Mouse (Mus musculus) neural tube, embryonic 11.5 days (tissue): ENCODE results near the gene Prkcz. TPM values are rescaled to one million over a fixed set of nuclear protein-coding genes. Genes with fewer than 3 reads are reported as not detected.
A peak's percentile ranks its signal among the peaks of the same experiment; 100 is the strongest.
"Not testable (repeated sequence)": the region's sequence is repeated elsewhere in the genome, so short reads cannot be mapped to it uniquely, and the experiment has no call there.

Source experiments
- ATAC-seq: fragments of 200-750 bp; cut with Nextera tagmentation; 2 replicates; pipeline ENCODE4 v1.8.0; 2017; ENCODE audit warnings: moderate number of reproducible peaks, mild to moderate bottlenecking, moderate TSS enrichment, moderate library complexity; ENCODE audit not compliant: insufficient read depth, low FRiP score, low TSS enrichment
- DNase-seq: peaks from one replicate; pipeline ENCODE4 v3.0.0-alpha.2; 2015; ENCODE audit warnings: low spot score
- H3K27ac ChIP-seq: fragments of 300-500 bp; sonication (generic); 2 replicates; pipeline ENCODE4 v1.5.1; 2014; ENCODE audit warnings: low read depth, mild to moderate bottlenecking, low read length
- H3K27me3 ChIP-seq: fragments of 300-500 bp; sonication (generic); 2 replicates; pipeline ENCODE4 v1.6.1; 2014; ENCODE audit warnings: mild to moderate bottlenecking, low read length, mixed read lengths; ENCODE audit not compliant: control insufficient read depth, insufficient read depth
- H3K36me3 ChIP-seq: fragments of 300-500 bp; sonication (generic); 2 replicates; pipeline ENCODE4 v1.6.1; 2014; ENCODE audit warnings: mild to moderate bottlenecking, low read length, moderate library complexity, mixed read lengths; ENCODE audit not compliant: control insufficient read depth, insufficient read depth
- H3K4me1 ChIP-seq: fragments of 300-500 bp; sonication (generic); 2 replicates; pipeline ENCODE4 v1.6.1; 2014; ENCODE audit warnings: low read length, mixed read lengths; ENCODE audit not compliant: control insufficient read depth, insufficient read depth
- H3K4me2 ChIP-seq: fragments of 300-500 bp; sonication (generic); 2 replicates; pipeline ENCODE4 v1.6.1; 2014; ENCODE audit warnings: low read depth, mild to moderate bottlenecking, moderate library complexity
- H3K4me3 ChIP-seq: fragments of 300-500 bp; sonication (generic); 2 replicates; pipeline ENCODE4 v1.5.1; 2014; ENCODE audit warnings: low read depth, low read length
- H3K9ac ChIP-seq: fragments of 300-500 bp; sonication (generic); 2 replicates; pipeline ENCODE4 v1.6.1; 2014; ENCODE audit warnings: mild to moderate bottlenecking, low read length
- H3K9me3 ChIP-seq: fragments of 300-500 bp; sonication (generic); 2 replicates; pipeline ENCODE4 v1.6.1; 2016; ENCODE audit warnings: low read length; ENCODE audit not compliant: control insufficient read depth
- WGBS: fragments of 180-500 bp; shearing (Covaris S2); extraction: QIAGEN DNeasy Blood & Tissue Kit; methylation state at CpG from one replicate; pipeline ENCODE4 v1.1.7; 2014; 5-methylcytosine and 5-hydroxymethylcytosine counted together
- polyA plus RNA-seq: library from polyadenylated mRNA; unstranded; fragments of >200 nt; fragmentation: Nextera tagmentation; extraction: Ambion mirVana; gene quantifications from 2 replicates; pipeline ENCODE4 v1.2.1, GENCODE M21; 2014

Gene Prkcz
- polyA plus RNA-seq, 1 experiment from 2014 or later = 22.7 TPM

DNA sequence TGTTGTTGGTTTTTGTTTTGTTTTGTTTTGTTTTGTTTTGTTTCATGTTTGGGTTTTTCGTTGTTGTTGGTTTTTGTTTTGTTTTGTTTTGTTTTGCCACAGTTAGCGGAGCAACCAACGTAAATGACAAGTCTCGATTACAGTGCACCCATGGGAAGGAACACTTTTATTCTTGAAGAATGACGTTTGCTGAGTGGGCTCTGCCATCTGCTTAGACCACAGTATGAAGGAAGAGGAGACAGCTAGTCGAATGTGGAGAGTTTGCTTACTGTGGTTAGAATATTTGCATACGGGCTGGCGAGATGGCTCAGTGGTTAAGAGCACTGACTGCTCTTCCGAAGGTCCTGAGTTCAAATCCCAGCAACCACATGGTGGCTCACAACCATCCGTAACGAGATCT lies 32.8 kb downstream of the Prkcz start:
- not testable (repeated sequence) for H3K9me3 ChIP-seq, H3K27ac ChIP-seq, H3K4me3 ChIP-seq, H3K27me3 ChIP-seq, H3K36me3 ChIP-seq, H3K4me2 ChIP-seq, H3K4me1 ChIP-seq, ATAC-seq, H3K9ac ChIP-seq, DNase-seq
- WGBS = 91% methylated on average over 11 of the region's 11 CpGs

GRCm38 (mm10) chr4:155325773-155326172 lies 35.4 kb downstream of the Prkcz start:
- ATAC-seq = no peak
- Histone ChIP-seq H3K9me3 (no peaks in the 10 kb centered on the region), H3K27me3 (no peaks in the 10 kb centered on the region), H3K36me3 (no peaks in the 10 kb centered on the region), H3K9ac (no peak overlapping the region), H3K4me1 (0 out of 2 replicates have a peak, but pooled peaks cover 3% of the 10 kb centered on the region), H3K4me2 (no peak overlapping the region), H3K4me3 (no peak overlapping the region), H3K27ac (no peak overlapping the region)
- DNase-seq = no peak
- 70% methylated on average over 5 of the region's 5 CpGs for WGBS

DNA sequence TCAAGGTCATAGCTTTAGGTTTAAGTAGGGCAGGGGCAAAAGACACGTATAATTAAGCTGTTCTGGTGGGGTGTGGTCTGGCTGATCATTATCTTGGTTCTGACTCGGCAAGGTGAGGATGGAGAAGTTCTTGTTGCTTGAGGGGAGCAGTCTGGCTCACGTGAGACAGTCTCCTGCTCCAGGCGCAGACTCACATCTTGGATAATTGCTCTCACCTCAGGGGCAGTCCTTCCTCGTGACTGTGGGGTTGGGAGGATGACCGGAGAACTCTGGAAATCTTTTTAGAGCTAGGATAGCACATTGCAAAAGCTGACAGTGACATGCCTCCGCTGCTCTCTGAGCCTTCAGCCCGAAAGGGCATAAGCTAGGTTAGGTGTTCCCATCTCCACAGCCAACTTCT lies 36.6 kb downstream of the Prkcz start:
- Histone ChIP-seq H3K4me1 (0 out of 2 replicates have a peak, but pooled peaks cover 4% of the 10 kb centered on the region), H3K9me3 (no peaks in the 10 kb centered on the region), H3K4me3 (no peak overlapping the region), H3K4me2 (no peak overlapping the region), H3K9ac (no peak overlapping the region), H3K27me3 (no peaks in the 10 kb centered on the region), H3K36me3 (no peaks in the 10 kb centered on the region), H3K27ac (no peak overlapping the region)
- no peak for ATAC-seq
- DNase-seq = no peak
- WGBS = 73% methylated on average over 8 of the region's 8 CpGs

DNA sequence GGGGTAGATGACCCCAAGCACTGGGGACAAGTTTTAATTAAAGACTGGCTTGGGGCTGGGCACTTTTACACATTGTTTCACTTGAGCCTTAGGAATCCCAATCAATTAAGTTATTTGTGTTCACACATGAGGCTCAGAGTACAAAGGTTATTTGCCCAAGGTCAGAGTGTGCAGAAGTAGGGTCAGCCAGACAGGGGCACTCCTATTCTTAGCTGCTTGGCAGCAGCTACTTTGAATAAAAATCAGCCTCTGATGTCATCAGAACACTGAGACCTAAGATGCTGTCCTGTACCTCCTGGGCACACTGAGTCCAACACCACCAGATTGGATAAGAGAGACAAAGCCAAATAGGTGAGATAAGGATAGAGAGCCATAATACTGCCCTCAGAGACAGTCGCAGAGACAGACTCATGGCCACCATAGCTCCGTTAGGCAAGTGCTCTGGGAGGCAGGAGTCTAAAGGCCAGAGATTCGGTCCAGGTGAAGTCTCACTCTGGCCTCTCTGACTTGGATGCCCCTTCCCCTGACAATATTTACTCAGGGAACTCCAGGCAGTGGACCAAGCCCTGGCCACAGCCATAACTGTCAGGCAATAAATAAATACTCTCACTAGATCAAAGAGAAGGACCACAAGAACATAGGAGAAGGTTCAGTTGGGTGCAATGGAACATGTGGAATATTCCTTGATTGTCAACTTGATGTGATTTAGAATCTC lies 37.9 kb downstream of the Prkcz start:
- no peak overlapping the region for H3K9ac ChIP-seq
- no peaks in the 10 kb centered on the region for H3K27me3 ChIP-seq

GRCm38 (mm10) chr4:155320281-155321244 lies 40.6 kb downstream of the Prkcz start:
- 0 out of 2 replicates have a peak, but pooled peaks cover 2% of the 10 kb centered on the region for H3K4me1 ChIP-seq
- H3K9ac ChIP-seq = peak overlapping the region; percentile 61
- H3K4me3 ChIP-seq = no peak overlapping the region
- H3K9me3 ChIP-seq = no peaks in the 10 kb centered on the region
- peak overlapping the region; percentile 14; the same call in 1 of the 2 replicates for H3K4me2 ChIP-seq
- no peak overlapping the region; the same call in 1 of the 2 replicates for H3K27ac ChIP-seq
- H3K27me3 ChIP-seq = no peaks in the 10 kb centered on the region
- ATAC-seq (peak; percentile 86), DNase-seq (peak; percentile 87)
- H3K36me3 ChIP-seq = no peaks in the 10 kb centered on the region
- 59% methylated on average over 15 of the region's 15 CpGs for WGBS

More for the DNA sequence above, 37.9 kb downstream of the Prkcz start:
- Histone ChIP-seq H3K4me1 (0 out of 2 replicates have a peak, but pooled peaks cover 4% of the 10 kb centered on the region), H3K27ac (no peak overlapping the region), H3K4me2 (no peak overlapping the region), H3K9me3 (no peaks in the 10 kb centered on the region), H3K36me3 (no peaks in the 10 kb centered on the region), H3K4me3 (no peak overlapping the region)
- no peak for ATAC-seq
- 80% methylated on average over 3 of the region's 3 CpGs for WGBS
- DNase-seq = no peak

DNA sequence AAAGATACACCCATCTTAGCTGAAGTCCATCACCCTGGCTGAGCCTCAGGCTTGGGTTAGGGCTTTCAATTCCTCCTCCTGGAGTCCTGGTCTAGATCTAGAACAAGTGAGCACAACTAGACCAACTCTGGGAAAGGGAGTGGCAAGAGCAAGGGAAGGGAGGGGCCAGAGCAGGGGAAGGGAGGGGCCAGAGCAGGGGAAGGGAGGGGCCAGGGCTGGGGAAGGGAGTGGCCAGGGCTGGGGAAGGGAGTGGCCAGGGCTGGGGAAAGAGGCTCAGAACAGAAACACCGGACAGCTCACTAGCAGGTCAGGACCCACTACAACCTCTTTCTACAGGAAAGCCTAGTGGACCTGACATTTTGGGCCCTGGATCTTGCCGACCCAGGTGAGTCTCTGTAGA lies 42.9 kb downstream of the Prkcz start:
- H3K36me3 ChIP-seq = no peaks in the 10 kb centered on the region
- no peak overlapping the region for H3K9ac ChIP-seq

DNA sequence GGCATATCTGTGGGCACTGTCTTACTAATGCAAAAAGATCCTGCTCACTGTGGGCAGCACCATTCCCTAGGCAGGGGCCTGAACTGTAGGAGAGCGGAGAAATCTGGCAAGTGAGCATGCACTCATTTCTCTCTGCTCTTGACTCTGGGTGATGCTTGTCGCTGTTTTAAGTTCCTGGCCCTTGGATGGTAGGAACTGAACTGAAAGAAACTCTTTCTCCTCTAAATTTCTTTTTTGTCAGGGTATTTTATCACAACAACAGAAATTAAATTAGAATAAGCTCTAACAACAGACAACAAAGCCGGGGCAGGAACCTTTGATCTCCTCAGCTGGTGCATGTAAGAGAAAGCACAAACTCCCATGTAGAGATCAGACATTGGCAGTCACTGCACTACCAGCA lies 46.1 kb downstream of the Prkcz start:
- ATAC-seq (no peak), DNase-seq (no peak)
- Histone ChIP-seq H3K27me3 (no peaks in the 10 kb centered on the region), H3K4me2 (no peak overlapping the region), H3K36me3 (no peaks in the 10 kb centered on the region), H3K27ac (no peak overlapping the region), H3K4me3 (no peak overlapping the region), H3K9ac (no peak overlapping the region), H3K4me1 (no peaks in the 10 kb centered on the region), H3K9me3 (no peaks in the 10 kb centered on the region)
- WGBS = 75% methylated on average over 3 of the region's 3 CpGs

More for the DNA sequence above, 42.9 kb downstream of the Prkcz start:
- WGBS = 35% methylated on average over 2 of the region's 2 CpGs
- H3K27me3 ChIP-seq = no peaks in the 10 kb centered on the region
- 0 out of 2 replicates have a peak, but pooled peaks cover 2% of the 10 kb centered on the region for H3K4me1 ChIP-seq
- H3K9me3 ChIP-seq = no peaks in the 10 kb centered on the region
- no peak overlapping the region for H3K4me3 ChIP-seq
- DNase-seq (no peak), ATAC-seq (no peak)
- no peak overlapping the region for H3K4me2 ChIP-seq
- H3K27ac ChIP-seq = no peak overlapping the region

GRCm38 (mm10) chr4:155308679-155309078 lies 52.5 kb downstream of the Prkcz start:
- ATAC-seq = no peak
- 88% methylated on average over 12 of the region's 12 CpGs for WGBS
- no peak overlapping the region for H3K27ac ChIP-seq
- H3K4me1 ChIP-seq = peaks cover 2% of the 10 kb centered on the region
- no peak overlapping the region for H3K4me3 ChIP-seq
- no peak overlapping the region for H3K4me2 ChIP-seq
- no peaks in the 10 kb centered on the region for H3K36me3 ChIP-seq
- no peak for DNase-seq
- H3K9ac ChIP-seq = no peak overlapping the region
- H3K9me3 ChIP-seq = no peaks in the 10 kb centered on the region
- H3K27me3 ChIP-seq = no peaks in the 10 kb centered on the region
